Mouse (Mus musculus) forebrain, embryonic 12.5 days (tissue): ENCODE results near the gene Cyp4a10. TPM values are rescaled to one million over a fixed set of nuclear protein-coding genes. Genes with fewer than 3 reads are reported as not detected.
"Not testable (repeated sequence)": the region's sequence is repeated elsewhere in the genome, so short reads cannot be mapped to it uniquely, and the experiment has no call there.

ENCODE experiments used
- ATAC-seq: fragments of 200-750 bp; cut with Nextera tagmentation; 2 replicates; pipeline ENCODE4 v1.8.0; 2017; ENCODE audit warnings: moderate TSS enrichment; ENCODE audit not compliant: low FRiP score
- H3K27ac ChIP-seq: fragments of 300-500 bp; sonication (generic); 2 replicates; pipeline ENCODE4 v1.5.1; 2016; ENCODE audit warnings: mild to moderate bottlenecking
- H3K27me3 ChIP-seq: fragments of 300-500 bp; sonication (generic); 2 replicates; pipeline ENCODE4 v1.6.1; 2016; ENCODE audit warnings: mild to moderate bottlenecking
- H3K36me3 ChIP-seq: fragments of 300-500 bp; sonication (generic); replicated peaks from 2 replicates; pipeline ENCODE4 v1.6.1; 2016; ENCODE audit warnings: mild to moderate bottlenecking
- H3K4me1 ChIP-seq: fragments of 300-500 bp; sonication (generic); 2 replicates; pipeline ENCODE4 v1.6.1; 2016
- H3K4me2 ChIP-seq: fragments of 300-500 bp; sonication (generic); 2 replicates; pipeline ENCODE4 v1.6.1; 2016; ENCODE audit warnings: mild to moderate bottlenecking, moderate library complexity
- H3K4me3 ChIP-seq: fragments of 300-500 bp; sonication (generic); replicated peaks from 2 replicates; pipeline ENCODE4 v1.5.1; 2016; ENCODE audit warnings: mild to moderate bottlenecking
- H3K9ac ChIP-seq: fragments of 300-500 bp; sonication (generic); 2 replicates; pipeline ENCODE4 v1.6.1; 2016; ENCODE audit warnings: mild to moderate bottlenecking
- H3K9me3 ChIP-seq: fragments of 300-500 bp; sonication (generic); 2 replicates; pipeline ENCODE4 v1.6.1; 2016
- WGBS: fragments of 180-500 bp; shearing (Covaris S2); methylation state at CpG from one replicate; pipeline ENCODE4 v1.1.7; 2016; 5-methylcytosine and 5-hydroxymethylcytosine counted together
- polyA plus RNA-seq: library from polyadenylated mRNA; unstranded; fragments of >200 nt; fragmentation: Nextera tagmentation; extraction: Ambion mirVana; gene quantifications from 2 replicates; pipeline ENCODE4 v1.2.1, GENCODE M21; 2016

Cyp4a10 gene
- not detected in 2 replicates for polyA plus RNA-seq

DNA sequence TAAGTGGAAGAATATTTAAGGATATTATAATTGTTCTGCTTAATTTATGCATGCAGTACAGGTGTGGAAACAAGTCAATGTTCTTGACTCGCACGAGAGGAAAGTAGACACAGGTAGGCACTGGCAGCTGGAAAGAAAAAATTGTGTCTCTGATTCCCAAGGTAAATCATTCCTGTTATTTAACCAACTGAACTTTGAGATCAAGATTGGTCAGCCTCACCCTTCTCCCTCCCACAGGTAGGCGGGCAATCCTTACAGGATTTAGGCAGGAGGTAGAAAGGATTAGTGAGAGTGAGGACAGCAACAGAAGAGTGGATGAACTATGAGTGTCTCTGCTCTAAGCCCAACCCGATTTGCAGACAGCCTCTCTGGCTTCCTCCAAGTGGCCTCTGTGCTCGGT is at the start of gene Cyp4a10:
Gene Cyp4a10, plus strand, starts transcription at position 265 of the 400 bp plus-strand sequence.
- H3K27me3 ChIP-seq, H3K9me3 ChIP-seq, H3K36me3 ChIP-seq, ATAC-seq, H3K4me3 ChIP-seq, H3K4me2 ChIP-seq, H3K4me1 ChIP-seq, H3K9ac ChIP-seq, H3K27ac ChIP-seq: not testable (repeated sequence)
- WGBS: 87% methylated on average over 5 of the region's 5 CpGs

DNA sequence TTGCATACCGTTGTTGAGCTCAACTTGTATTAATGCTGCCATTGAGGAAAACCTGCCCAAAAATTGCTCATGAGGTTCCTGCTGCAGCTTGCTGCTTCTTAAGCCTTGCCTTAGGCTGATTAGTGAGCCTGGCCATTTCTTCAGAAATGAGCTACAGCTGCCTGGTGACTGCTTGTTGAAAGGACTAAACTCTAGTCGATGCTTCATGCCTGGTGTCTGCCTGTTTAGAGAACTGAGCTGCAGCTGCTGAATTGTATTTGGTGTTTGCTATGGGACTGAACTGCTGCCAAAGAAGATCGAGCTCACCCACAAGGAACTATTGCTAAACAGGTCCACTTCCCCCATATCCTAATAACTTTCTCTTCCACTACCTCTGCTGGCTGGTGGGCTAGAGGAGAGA is 44.5 kb upstream of the Cyp4a10 start:
- H3K4me3 ChIP-seq, H3K36me3 ChIP-seq, H3K9me3 ChIP-seq, H3K27ac ChIP-seq, H3K4me1 ChIP-seq, H3K4me2 ChIP-seq, ATAC-seq, H3K27me3 ChIP-seq, H3K9ac ChIP-seq: not testable (repeated sequence)
- WGBS: 84% methylated on average over 3 of the region's 3 CpGs

DNA sequence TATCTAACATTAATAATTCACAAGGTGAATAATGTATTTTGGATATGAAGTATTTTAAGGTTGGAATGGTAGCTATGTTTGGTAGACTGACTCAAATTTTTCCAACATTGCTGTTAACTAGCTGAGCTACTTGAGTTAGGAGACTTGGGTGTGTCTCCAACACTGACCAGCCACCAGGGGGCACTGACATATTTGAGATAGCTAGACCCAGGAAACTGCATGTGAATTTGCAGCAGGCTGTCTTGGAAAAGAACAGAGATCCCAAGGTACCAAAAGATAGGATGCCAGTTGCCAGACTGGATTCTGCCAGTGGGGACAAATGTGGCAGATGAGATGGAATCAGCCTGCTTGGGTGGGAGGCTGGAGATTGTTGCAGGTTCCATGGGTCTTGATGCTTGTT is 42.0 kb upstream of the Cyp4a10 start:
- H3K9ac ChIP-seq, H3K4me2 ChIP-seq, H3K9me3 ChIP-seq, H3K36me3 ChIP-seq, H3K27ac ChIP-seq, H3K4me3 ChIP-seq, ATAC-seq, H3K27me3 ChIP-seq, H3K4me1 ChIP-seq: not testable (repeated sequence)

DNA sequence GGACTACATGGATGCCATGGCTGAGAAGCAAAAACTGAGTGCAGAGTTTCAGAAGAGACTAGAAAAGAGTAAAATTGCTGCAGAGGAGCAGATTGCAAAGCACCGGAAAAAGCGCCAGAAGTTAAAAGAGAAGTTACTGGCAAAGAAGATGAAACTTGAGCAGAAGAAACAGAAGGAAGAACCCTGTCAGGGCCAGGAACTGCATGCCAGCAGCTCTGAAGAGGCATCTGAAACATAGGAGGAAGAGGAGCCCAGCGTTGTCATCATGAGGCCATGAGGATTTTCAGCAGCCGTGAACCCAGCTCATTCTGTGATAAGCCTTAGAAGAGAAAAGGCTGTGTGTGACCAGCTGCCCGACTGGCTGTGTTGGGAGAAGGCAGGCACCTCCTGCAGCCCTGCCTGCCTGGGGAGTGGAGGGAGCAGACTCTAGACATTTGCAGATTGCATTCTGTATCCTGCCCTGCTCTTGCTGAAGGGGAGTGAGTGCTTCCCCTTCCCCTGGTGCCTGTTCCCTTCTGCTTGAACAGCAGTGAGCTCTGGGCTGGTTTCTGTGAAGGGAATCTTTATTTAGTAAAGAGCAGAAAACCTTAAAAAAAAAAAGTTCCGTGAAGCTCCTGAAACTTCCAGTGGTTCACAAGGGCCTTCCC is 36.9 kb upstream of the Cyp4a10 start:
- H3K4me3 ChIP-seq: no peak overlapping the region
- H3K4me1 ChIP-seq: no peaks in the 10 kb centered on the region
- H3K9me3 ChIP-seq: no peaks in the 10 kb centered on the region
- no peak overlapping the region for H3K27ac ChIP-seq
- no peak for ATAC-seq
- H3K9ac ChIP-seq: no peak overlapping the region
- H3K36me3 ChIP-seq: no peaks in the 10 kb centered on the region
- no peak overlapping the region for H3K4me2 ChIP-seq
- 79% methylated on average over 6 of the region's 6 CpGs for WGBS
- H3K27me3 ChIP-seq: no peaks in the 10 kb centered on the region

DNA sequence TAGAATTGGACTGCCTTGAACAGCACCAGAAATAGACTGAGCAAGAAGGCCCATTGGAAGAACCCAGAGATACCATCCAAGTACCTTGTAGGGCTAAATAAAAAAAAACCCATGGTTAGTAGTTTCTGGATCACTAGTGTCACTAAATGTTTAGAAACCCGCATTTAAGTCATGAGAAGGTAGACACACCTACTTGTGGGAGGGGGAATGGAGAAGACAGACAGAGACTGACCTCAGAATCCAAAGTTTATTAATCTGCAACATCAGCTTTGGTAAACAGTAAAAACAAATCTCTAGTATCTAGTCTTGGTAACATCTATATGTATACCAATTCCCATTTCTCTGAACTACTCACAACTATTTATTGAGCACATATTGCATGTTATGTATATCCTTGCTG is 22.1 kb upstream of the Cyp4a10 start, which contains the start of gene Cyp4a14:
Gene Cyp4a14, minus strand, starts transcription at position 142 of the 400 bp plus-strand sequence.
- Histone ChIP-seq H3K4me2 (no peak within 1 kb of the TSS), H3K27ac (no peak within 1 kb of the TSS), H3K27me3 (no peaks in the 10 kb centered on the region), H3K36me3 (no peaks in the 10 kb centered on the region), H3K9ac (no peak within 1 kb of the TSS), H3K4me3 (no peak within 1 kb of the TSS), H3K4me1 (no peaks in the 10 kb centered on the region), H3K9me3 (no peaks in the 10 kb centered on the region)
- ATAC-seq: no peak
- 96% methylated on average over 1 of the region's 1 CpGs for WGBS

DNA sequence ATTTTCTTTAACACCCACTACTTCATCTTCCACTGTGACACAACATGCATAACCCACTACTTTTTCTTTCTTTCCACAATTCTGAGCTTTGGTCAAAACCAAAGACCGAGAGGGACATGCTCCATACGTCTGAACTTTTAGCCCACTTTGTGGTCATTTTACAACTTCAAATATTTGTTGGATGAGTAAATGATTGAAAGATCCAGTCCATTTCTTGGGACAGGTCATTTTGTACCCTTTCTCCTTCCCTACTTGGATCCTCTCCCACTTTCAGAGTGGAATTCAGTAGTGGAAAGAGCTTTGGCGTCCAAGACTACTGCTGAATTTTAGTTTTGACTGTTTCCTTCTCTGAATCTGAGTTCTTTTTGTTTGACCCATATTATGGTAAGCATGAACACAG is 20.6 kb upstream of the Cyp4a10 start:
- Histone ChIP-seq H3K36me3 (no peaks in the 10 kb centered on the region), H3K27ac (no peak overlapping the region), H3K4me2 (no peak overlapping the region), H3K9ac (no peak overlapping the region), H3K9me3 (no peaks in the 10 kb centered on the region), H3K4me1 (no peaks in the 10 kb centered on the region), H3K4me3 (no peak overlapping the region), H3K27me3 (no peaks in the 10 kb centered on the region)
- WGBS: 93% methylated on average over 3 of the region's 3 CpGs
- no peak for ATAC-seq

DNA sequence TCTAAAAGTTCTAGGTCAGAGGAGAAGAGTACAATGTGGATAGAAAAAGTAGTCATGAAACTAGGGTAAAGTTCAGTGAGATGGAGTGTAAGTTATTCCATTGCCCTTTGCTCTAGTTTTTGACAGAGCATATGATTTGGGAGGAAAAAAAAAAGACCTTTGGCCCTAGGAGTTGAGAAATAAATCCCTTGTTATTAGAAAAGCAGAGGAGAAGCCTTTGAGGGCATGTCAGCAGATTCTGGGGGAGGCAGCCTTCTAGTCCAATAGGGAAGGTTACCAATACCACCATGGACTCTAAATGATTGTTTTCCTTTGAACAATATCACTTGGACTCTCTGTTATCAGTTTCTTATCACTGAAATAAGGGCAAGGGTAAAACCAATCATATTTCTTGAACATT is 4.1 kb upstream of the Cyp4a10 start:
- H3K9me3 ChIP-seq, H3K4me2 ChIP-seq, H3K27ac ChIP-seq, H3K4me3 ChIP-seq, H3K27me3 ChIP-seq, ATAC-seq, H3K9ac ChIP-seq, H3K4me1 ChIP-seq, H3K36me3 ChIP-seq: not testable (repeated sequence)

DNA sequence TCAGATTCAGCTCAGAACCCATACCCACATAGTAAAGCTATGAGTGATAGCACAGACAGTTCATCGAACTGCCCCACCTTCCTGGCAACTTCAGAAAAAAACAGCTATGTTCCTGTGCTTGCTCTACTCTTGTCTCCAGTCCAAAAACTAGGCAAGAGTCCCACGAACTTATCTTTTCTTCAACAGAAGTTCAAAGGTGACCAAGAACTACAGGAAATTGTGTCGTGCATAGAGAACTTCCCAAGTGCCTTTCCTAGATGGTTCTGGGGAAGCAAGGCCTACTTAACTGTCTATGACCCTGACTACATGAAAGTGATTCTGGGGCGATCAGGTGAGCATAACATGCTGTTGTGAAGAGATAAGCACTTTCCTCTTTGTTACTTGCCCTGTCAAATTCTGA is 1.4 kb downstream of the Cyp4a10 start:
- ATAC-seq: no peak
- no peaks in the 10 kb centered on the region for H3K36me3 ChIP-seq
- no peak overlapping the region for H3K4me2 ChIP-seq
- H3K27ac ChIP-seq: no peak overlapping the region
- no peaks in the 10 kb centered on the region for H3K4me1 ChIP-seq
- no peak overlapping the region for H3K4me3 ChIP-seq
- no peaks in the 10 kb centered on the region for H3K9me3 ChIP-seq
- WGBS: 86% methylated on average over 4 of the region's 4 CpGs
- H3K9ac ChIP-seq: no peak overlapping the region
- H3K27me3 ChIP-seq: no peaks in the 10 kb centered on the region

DNA sequence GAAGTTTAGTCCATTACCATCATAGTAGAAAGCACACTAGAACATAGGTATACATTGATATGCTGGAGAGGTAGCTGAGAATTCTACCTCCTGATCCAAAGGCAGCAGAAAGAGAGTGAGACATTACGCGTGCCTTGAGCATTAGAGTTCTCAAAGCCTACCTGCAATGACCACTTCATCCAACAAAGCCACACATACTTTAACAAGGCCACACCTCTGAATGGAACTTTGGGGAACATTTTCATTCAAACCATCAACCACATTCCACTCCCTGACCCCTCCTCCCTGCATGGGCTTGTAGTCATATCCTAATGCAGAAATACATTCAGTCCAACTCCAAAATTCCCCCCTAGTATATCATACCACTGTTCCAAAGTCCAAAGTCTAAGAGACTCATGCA is 3.7 kb downstream of the Cyp4a10 start:
- H3K9me3 ChIP-seq: no peaks in the 10 kb centered on the region
- no peak overlapping the region for H3K4me3 ChIP-seq
- H3K9ac ChIP-seq: no peak overlapping the region
- no peaks in the 10 kb centered on the region for H3K27me3 ChIP-seq
- H3K4me1 ChIP-seq: no peaks in the 10 kb centered on the region
- no peak overlapping the region for H3K4me2 ChIP-seq
- H3K36me3 ChIP-seq: no peaks in the 10 kb centered on the region
- WGBS: 96% methylated on average over 2 of the region's 2 CpGs
- no peak for ATAC-seq
- H3K27ac ChIP-seq: no peak overlapping the region

DNA sequence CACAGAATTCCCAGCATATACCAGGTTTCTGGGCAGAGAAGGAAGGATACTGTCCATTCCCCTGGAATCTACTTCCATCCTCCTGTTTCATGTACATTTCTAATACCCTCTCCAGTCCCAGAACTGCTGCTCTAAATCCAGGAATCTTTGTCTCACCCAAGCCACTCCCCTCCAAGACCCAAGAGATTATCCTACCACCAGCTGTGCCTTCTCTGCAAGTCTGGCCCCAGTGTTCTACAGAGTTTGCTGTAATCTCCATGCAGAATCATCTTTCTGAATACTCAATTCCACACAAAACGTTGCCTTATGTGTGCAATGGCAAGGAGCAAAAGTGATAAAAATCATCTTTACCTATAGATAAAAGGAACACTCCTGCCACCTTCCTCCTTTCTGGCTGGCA is 27.0 kb downstream of the Cyp4a10 start:
- Histone ChIP-seq H3K9ac (no peak overlapping the region), H3K4me1 (no peaks in the 10 kb centered on the region), H3K36me3 (no peaks in the 10 kb centered on the region), H3K27ac (no peak overlapping the region), H3K27me3 (no peaks in the 10 kb centered on the region), H3K4me3 (no peak overlapping the region), H3K4me2 (no peak overlapping the region), H3K9me3 (no peaks in the 10 kb centered on the region)
- no peak for ATAC-seq
- 30% methylated on average over 1 of the region's 1 CpGs for WGBS

DNA sequence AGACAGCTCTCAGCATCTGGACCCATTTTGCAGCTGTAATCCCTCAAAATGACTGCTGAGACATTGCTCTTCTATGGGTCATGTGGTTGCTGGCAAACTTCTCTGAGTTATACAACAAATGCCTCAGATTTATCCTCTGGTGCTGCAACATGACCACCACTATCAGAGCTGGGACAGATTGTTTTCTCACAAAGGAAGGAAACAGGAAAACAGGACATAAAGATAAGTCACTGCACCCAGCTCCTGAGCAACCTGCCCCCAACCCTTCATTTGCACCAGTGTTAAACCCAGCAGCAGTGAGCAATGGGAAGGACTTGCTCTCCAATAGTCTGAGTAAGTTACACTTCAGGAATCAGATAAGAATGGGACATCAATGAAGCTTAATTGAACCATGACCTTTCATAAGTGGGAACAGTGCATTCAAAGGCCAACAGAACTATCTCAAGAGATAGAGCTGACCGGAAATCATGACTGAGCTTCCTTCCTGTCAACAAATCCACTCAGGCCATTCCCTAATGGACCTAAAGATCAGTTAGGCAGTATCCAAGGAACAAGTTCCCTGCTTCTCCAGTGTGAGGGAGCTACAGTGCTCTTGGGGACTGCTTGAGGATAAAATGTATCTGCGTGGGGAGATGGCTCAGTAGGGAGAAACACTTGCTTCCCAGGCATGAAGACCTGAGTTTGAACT is 28.2 kb downstream of the Cyp4a10 start:
- no peaks in the 10 kb centered on the region for H3K9me3 ChIP-seq
- WGBS: 86% methylated on average over 2 of the region's 2 CpGs
- no peak overlapping the region for H3K27ac ChIP-seq
- H3K9ac ChIP-seq: no peak overlapping the region
- no peak overlapping the region for H3K4me3 ChIP-seq
- H3K4me2 ChIP-seq: no peak overlapping the region
- H3K4me1 ChIP-seq: no peaks in the 10 kb centered on the region
- no peak for ATAC-seq
- H3K27me3 ChIP-seq: no peaks in the 10 kb centered on the region
- no peaks in the 10 kb centered on the region for H3K36me3 ChIP-seq

DNA sequence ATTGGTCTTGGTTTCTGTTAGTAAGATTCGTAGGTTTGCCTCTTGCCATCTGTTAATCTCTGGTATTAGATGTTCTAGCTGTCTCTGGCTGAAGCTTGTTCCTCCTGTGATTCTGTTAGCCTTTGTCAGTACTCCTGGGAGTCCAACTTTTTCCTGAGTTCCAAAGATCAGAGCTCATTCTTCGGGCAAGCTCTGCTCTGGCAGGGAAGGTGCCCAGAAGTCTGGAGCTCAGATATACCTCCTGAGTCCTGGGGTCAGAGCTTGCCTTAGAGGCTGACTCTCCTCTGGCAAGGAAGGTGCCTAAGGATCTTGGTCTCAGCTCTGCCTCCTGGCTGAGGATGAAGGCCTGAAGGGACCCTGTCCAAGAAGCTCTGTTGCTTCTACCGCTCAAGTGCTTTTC is 34.7 kb downstream of the Cyp4a10 start:
- H3K27ac ChIP-seq: no peak overlapping the region
- H3K9ac ChIP-seq: no peak overlapping the region
- H3K4me1 ChIP-seq: no peaks in the 10 kb centered on the region
- no peak for ATAC-seq
- H3K4me3 ChIP-seq: no peak overlapping the region
- H3K4me2 ChIP-seq: no peak overlapping the region
- WGBS: 92% methylated on average over 3 of the region's 3 CpGs
- H3K36me3 ChIP-seq: no peaks in the 10 kb centered on the region
- no peaks in the 10 kb centered on the region for H3K9me3 ChIP-seq
- H3K27me3 ChIP-seq: no peaks in the 10 kb centered on the region

DNA sequence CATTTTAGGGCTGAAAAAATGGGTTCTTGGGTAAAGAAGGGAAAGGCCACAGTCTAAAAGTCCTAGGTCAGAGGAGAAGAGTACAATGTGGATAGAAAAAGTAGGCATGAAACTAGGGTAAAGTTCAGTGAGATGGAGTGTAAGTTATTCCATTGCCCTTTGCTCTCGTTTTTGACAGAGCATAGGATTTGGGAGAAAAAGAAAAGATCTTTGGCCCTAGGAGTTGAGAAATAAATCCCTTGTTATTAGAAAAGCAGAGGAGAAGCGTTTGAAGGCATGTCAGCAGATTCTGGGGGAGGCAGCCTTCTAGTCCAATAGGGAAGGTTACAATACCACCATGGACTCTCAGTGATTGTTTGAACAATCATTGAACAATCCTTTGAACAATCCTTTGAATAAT is 37.4 kb downstream of the Cyp4a10 start:
- no peak overlapping the region for H3K9ac ChIP-seq
- H3K4me2 ChIP-seq: no peak overlapping the region
- no peaks in the 10 kb centered on the region for H3K9me3 ChIP-seq
- ATAC-seq: no peak
- no peaks in the 10 kb centered on the region for H3K4me1 ChIP-seq
- 67% methylated on average over 2 of the region's 2 CpGs for WGBS
- H3K27ac ChIP-seq: no peak overlapping the region
- H3K27me3 ChIP-seq: no peaks in the 10 kb centered on the region
- no peak overlapping the region for H3K4me3 ChIP-seq
- no peaks in the 10 kb centered on the region for H3K36me3 ChIP-seq
